Mouse (Mus musculus) bone marrow macrophage, adult 2 months (primary cell): ENCODE measurements at regions not wholly inside any gene's neighbourhood (a gene's known extent, or its start where the extent isn't known, plus 50 kb on each side); places are given as distances from the start of the nearest gene placed in this dataset.

ENCODE experiments used
- CTCF ChIP-seq: IDR thresholded peaks from 2 replicates; pipeline ENCODE4 v1.5.1; 2012; ENCODE audit warnings: low read depth, mild to moderate bottlenecking, low read length, moderate library complexity
- POLR2A ChIP-seq: IDR thresholded peaks from 2 replicates; pipeline ENCODE4 v1.6.1; 2012; ENCODE audit warnings: mild to moderate bottlenecking, low read depth, low read length, borderline replicate concordance

GRCm38 (mm10) chr6:6794320-6795018 is 68.7 kb upstream of the Dlx6 start:
- TF ChIP-seq POLR2A = no peak
- no peak for TF ChIP-seq CTCF
